Mouse (Mus musculus) brain, embryonic 18.5 days (tissue): ENCODE results near the gene Ano8.

Source experiments
- DNase-seq: peaks from one replicate; pipeline ENCODE4 v3.0.0-alpha.2; 2012; ENCODE audit warnings: low read depth, low spot score

Ano8 gene

GRCm38 (mm10) chr8:71470913-71471255 is 14.9 kb downstream of the Ano8 start:
- no peak for DNase-seq

GRCm38 (mm10) chr8:71470146-71470912 is 15.4 kb downstream of the Ano8 start:
- DNase-seq = no peak

- peak; percentile 68 for DNase-seq
Observed at GRCm38 (mm10) chr8:71469411-71469810, 16.4 kb downstream of the Ano8 start.

GRCm38 (mm10) chr8:71468916-71469315 is 16.8 kb downstream of the Ano8 start, which contains the start of gene Dda1:
Dda1 (plus strand) TSS chr8:71469199.
- DNase-seq = peak; percentile 98

- no peak for DNase-seq
Observed at GRCm38 (mm10) chr8:71468001-71468400, 17.8 kb downstream of the Ano8 start.

- DNase-seq = no peak
Observed at GRCm38 (mm10) chr8:71467201-71467600, 18.6 kb downstream of the Ano8 start.

GRCm38 (mm10) chr8:71466198-71466597 is 19.6 kb downstream of the Ano8 start:
- no peak for DNase-seq

GRCm38 (mm10) chr8:71465733-71466132 is 20.0 kb downstream of the Ano8 start:
- DNase-seq = no peak

- peak; percentile 99 for DNase-seq
Observed at GRCm38 (mm10) chr8:71464513-71465500, 21.0 kb downstream of the Ano8 start, which contains the start of gene Mrpl34. Mrpl34 (plus strand) TSS chr8:71464959.

- DNase-seq = peak; percentile 92
Observed at GRCm38 (mm10) chr8:71463188-71464033, 22.4 kb downstream of the Ano8 start, which contains the start of gene Abhd8. Abhd8 (minus strand) TSS chr8:71463655.

GRCm38 (mm10) chr8:71462786-71463185 is 23.0 kb downstream of the Ano8 start:
- no peak for DNase-seq

- DNase-seq = no peak
Observed at GRCm38 (mm10) chr8:71462191-71462590, 23.6 kb downstream of the Ano8 start.

GRCm38 (mm10) chr8:71461152-71461840 is 24.5 kb downstream of the Ano8 start:
- no peak for DNase-seq

GRCm38 (mm10) chr8:71460716-71461115 is 25.0 kb downstream of the Ano8 start:
- DNase-seq = no peak

GRCm38 (mm10) chr8:71457659-71458270 is 28.0 kb downstream of the Ano8 start:
- no peak for DNase-seq

GRCm38 (mm10) chr8:71456906-71457305 is 28.9 kb downstream of the Ano8 start:
- DNase-seq = no peak

- DNase-seq = no peak
Observed at GRCm38 (mm10) chr8:71454668-71455067, 31.1 kb downstream of the Ano8 start.

GRCm38 (mm10) chr8:71452669-71453068 is 33.1 kb downstream of the Ano8 start:
- no peak for DNase-seq

- DNase-seq = no peak
Observed at GRCm38 (mm10) chr8:71451777-71452176, 34.0 kb downstream of the Ano8 start.

GRCm38 (mm10) chr8:71451337-71451736 is 34.4 kb downstream of the Ano8 start:
- DNase-seq = no peak
